Mouse (Mus musculus) liver, embryonic 14.5 days (tissue): ENCODE data around the gene Rora. TPM values are rescaled to one million over a fixed set of nuclear protein-coding genes. Genes with fewer than 3 reads are reported as not detected.

Experiments used
- ATAC-seq: fragments of 200-750 bp; cut with Nextera tagmentation; 2 replicates; pipeline ENCODE4 v1.8.0; 2017; ENCODE audit warnings: moderate number of reproducible peaks, mild to moderate bottlenecking, moderate library complexity; ENCODE audit not compliant: insufficient read depth
- DNase-seq, 3 experiments: peaks; one replicate each; pipeline ENCODE4 v3.0.0-alpha.2; 2012 to 2013; ENCODE audit warnings: low read depth in 3 of 3, low spot score in 3 of 3
- H3K27ac ChIP-seq: fragments of 300-500 bp; sonication (generic); 2 replicates; pipeline ENCODE4 v1.5.1; 2014; ENCODE audit warnings: moderate library complexity, mild to moderate bottlenecking, control low read depth, inconsistent platforms
- H3K27me3 ChIP-seq: fragments of 300-500 bp; sonication (generic); 2 replicates; pipeline ENCODE4 v1.6.1; 2014; ENCODE audit warnings: mild to moderate bottlenecking, low read length, moderate library complexity; ENCODE audit not compliant: control insufficient read depth, insufficient read depth
- H3K36me3 ChIP-seq: fragments of 300-500 bp; sonication (generic); replicated peaks from 2 replicates; pipeline ENCODE4 v1.6.1; 2014; ENCODE audit warnings: low read depth; ENCODE audit not compliant: control insufficient read depth, insufficient read depth
- H3K4me1 ChIP-seq, 2 experiments: fragments of 200-500 bp in 1 of 2; fragments of 300-500 bp in 1 of 2; sonication (generic) in 1 of 2; replicated peaks; 2 replicates each; pipeline ENCODE4 v1.6.1; 2012 to 2014; ENCODE audit warnings: antibody characterized with exemption in 1 of 2, inconsistent platforms in 1 of 2, low read length in 1 of 2; ENCODE audit not compliant: control insufficient read depth in 2 of 2, insufficient read depth in 2 of 2
- H3K4me2 ChIP-seq: fragments of 300-500 bp; sonication (generic); 2 replicates; pipeline ENCODE4 v1.6.1; 2014; ENCODE audit warnings: low read depth, mild to moderate bottlenecking, control low read depth, moderate library complexity
- H3K4me3 ChIP-seq, 2 experiments: fragments of 200-500 bp in 1 of 2; fragments of 300-500 bp in 1 of 2; sonication (generic) in 1 of 2; 2 replicates each; pipeline ENCODE4 v1.5.1; 2012 to 2014; ENCODE audit warnings: low read depth in 2 of 2, low read length in 2 of 2, mild to moderate bottlenecking in 2 of 2, control low read depth in 1 of 2, inconsistent platforms in 1 of 2, moderate library complexity in 1 of 2; ENCODE audit not compliant: insufficient read depth in 1 of 2
- H3K9ac ChIP-seq: fragments of 300-500 bp; sonication (generic); replicated peaks from 2 replicates; pipeline ENCODE4 v1.6.1; 2014; ENCODE audit warnings: mild to moderate bottlenecking, control low read depth, moderate library complexity
- H3K9me3 ChIP-seq: fragments of 300-500 bp; sonication (generic); 2 replicates; pipeline ENCODE4 v1.6.1; 2016; ENCODE audit warnings: low read length, mixed read lengths; ENCODE audit not compliant: control insufficient read depth
- CTCF ChIP-seq: IDR thresholded peaks from 2 replicates; pipeline ENCODE4 v1.5.1; 2016; ENCODE audit warnings: antibody characterized with exemption, low read depth, control low read depth
- EP300 ChIP-seq: IDR thresholded peaks from 2 replicates; pipeline ENCODE4 v1.6.1; 2016; ENCODE audit warnings: antibody characterized with exemption, low read depth
- WGBS: fragments of 180-500 bp; shearing (Covaris S2); extraction: QIAGEN DNeasy Blood & Tissue Kit; methylation state at CpG from one replicate; pipeline ENCODE4 v1.1.7; 2014; ENCODE audit not compliant: insufficient replicate concordance; 5-methylcytosine and 5-hydroxymethylcytosine counted together
- polyA plus RNA-seq, 2 experiments: library from polyadenylated mRNA; depleted of rRNA in 1 of 2; stranded (reverse) in 1 of 2; unstranded in 1 of 2; fragments of >200 nt; fragmentation: Nextera tagmentation in 1 of 2; extraction: Ambion mirVana in 1 of 2; gene quantifications; 2 replicates each; pipeline versions ENCODE4 v1.2.1 to v1.2.3; 2012 to 2014

The Rora gene
- polyA plus RNA-seq, 2 experiments = 0.85 to 2.9 TPM

GRCm38 (mm10) chr9:69190726-69191125 is 537.1 kb downstream of the Rora start:
- no peak for DNase-seq
- WGBS = 86% methylated on average over 1 of the region's 1 CpGs
- no peak overlapping the region for H3K4me2 ChIP-seq
- TF ChIP-seq CTCF (no peak), EP300 (no peak)
- H3K27ac ChIP-seq = no peak overlapping the region
- H3K4me3 ChIP-seq = no peak overlapping the region
- H3K27me3 ChIP-seq = no peaks in the 10 kb centered on the region
- H3K36me3 ChIP-seq = no peaks in the 10 kb centered on the region
- H3K9ac ChIP-seq = no peak overlapping the region
- H3K9me3 ChIP-seq = no peaks in the 10 kb centered on the region
- no peak for ATAC-seq
- no peaks in the 10 kb centered on the region for H3K4me1 ChIP-seq

GRCm38 (mm10) chr9:69192446-69192845 is 538.9 kb downstream of the Rora start:
- no peak for ATAC-seq
- H3K27ac ChIP-seq = no peak overlapping the region
- no peak for DNase-seq
- H3K9me3 ChIP-seq = no peaks in the 10 kb centered on the region
- no peak overlapping the region for H3K4me2 ChIP-seq
- no peak overlapping the region for H3K9ac ChIP-seq
- WGBS = 72% methylated on average over 8 of the region's 8 CpGs
- H3K4me1 ChIP-seq = no peaks in the 10 kb centered on the region
- no peaks in the 10 kb centered on the region for H3K36me3 ChIP-seq
- H3K27me3 ChIP-seq = no peaks in the 10 kb centered on the region
- H3K4me3 ChIP-seq = no peak overlapping the region
- TF ChIP-seq CTCF = no peak

GRCm38 (mm10) chr9:69194638-69195605 is 541.3 kb downstream of the Rora start:
- no peak for ATAC-seq

GRCm38 (mm10) chr9:69213796-69214195 is 560.2 kb downstream of the Rora start:
- no peaks in the 10 kb centered on the region for H3K27me3 ChIP-seq
- no peaks in the 10 kb centered on the region for H3K9me3 ChIP-seq
- H3K27ac ChIP-seq = no peak overlapping the region
- H3K9ac ChIP-seq = no peak overlapping the region
- WGBS = 57% methylated on average over 5 of the region's 5 CpGs
- no peak for ATAC-seq
- DNase-seq = no peak
- H3K4me2 ChIP-seq = no peak overlapping the region
- H3K4me1 ChIP-seq = no peaks in the 10 kb centered on the region
- TF ChIP-seq EP300 = no peak
- TF ChIP-seq CTCF = no peak
- H3K36me3 ChIP-seq = no peaks in the 10 kb centered on the region
- no peak overlapping the region for H3K4me3 ChIP-seq

More at GRCm38 (mm10) chr9:69194638-69195605, 541.3 kb downstream of the Rora start:
- no peak for DNase-seq
- Histone ChIP-seq H3K4me1 (no peaks in the 10 kb centered on the region), H3K4me2 (no peak overlapping the region), H3K9me3 (no peaks in the 10 kb centered on the region), H3K9ac (no peak overlapping the region), H3K27ac (no peak overlapping the region), H3K36me3 (no peaks in the 10 kb centered on the region), H3K4me3 (no peak overlapping the region), H3K27me3 (no peaks in the 10 kb centered on the region)
- WGBS = 57% methylated on average over 13 of the region's 13 CpGs
- TF ChIP-seq CTCF = no peak
- no peak for TF ChIP-seq EP300

- Histone ChIP-seq H3K36me3 (no peaks in the 10 kb centered on the region), H3K4me3 (no peak overlapping the region), H3K9me3 (no peaks in the 10 kb centered on the region), H3K4me2 (no peak overlapping the region), H3K4me1 (no peaks in the 10 kb centered on the region), H3K27me3 (no peaks in the 10 kb centered on the region), H3K9ac (no peak overlapping the region), H3K27ac (no peak overlapping the region)
- TF ChIP-seq CTCF (no peak), EP300 (no peak)
- no peak for DNase-seq
- no peak for ATAC-seq
- 34% methylated on average over 3 of the region's 3 CpGs for WGBS
Measured at GRCm38 (mm10) chr9:69224841-69225240, 571.3 kb downstream of the Rora start.
